Mouse (Mus musculus) hindbrain, embryonic 14.5 days (tissue): ENCODE measurements at regions not wholly inside any gene's neighbourhood (a gene's known extent, or its start where the extent isn't known, plus 50 kb on each side); places are given as distances from the start of the nearest gene placed in this dataset.

Experiments used
- ATAC-seq: fragments of 200-750 bp; cut with Nextera tagmentation; 2 replicates; pipeline ENCODE4 v1.8.0; 2017; ENCODE audit warnings: moderate number of reproducible peaks, mild to moderate bottlenecking, moderate TSS enrichment, moderate library complexity; ENCODE audit not compliant: low FRiP score
- DNase-seq: peaks from one replicate; pipeline ENCODE4 v3.0.0-alpha.2; 2015; ENCODE audit warnings: low spot score
- H3K27ac ChIP-seq: fragments of 300-500 bp; sonication (generic); 2 replicates; pipeline ENCODE4 v1.5.1; 2014; ENCODE audit warnings: mild to moderate bottlenecking, moderate library complexity
- H3K27me3 ChIP-seq: fragments of 300-500 bp; sonication (generic); 2 replicates; pipeline ENCODE4 v1.6.1; 2014; ENCODE audit warnings: mild to moderate bottlenecking, low read length, mixed read lengths; ENCODE audit not compliant: control insufficient read depth, insufficient read depth
- H3K36me3 ChIP-seq: fragments of 300-500 bp; sonication (generic); replicated peaks from 2 replicates; pipeline ENCODE4 v1.6.1; 2014; ENCODE audit not compliant: control insufficient read depth, insufficient read depth
- H3K4me1 ChIP-seq: fragments of 300-500 bp; sonication (generic); replicated peaks from 2 replicates; pipeline ENCODE4 v1.6.1; 2014; ENCODE audit warnings: antibody characterized with exemption, low read length, mixed read lengths; ENCODE audit not compliant: control insufficient read depth, insufficient read depth
- H3K4me2 ChIP-seq: fragments of 300-500 bp; sonication (generic); replicated peaks from 2 replicates; pipeline ENCODE4 v1.6.1; 2014; ENCODE audit warnings: mild to moderate bottlenecking, moderate library complexity
- H3K4me3 ChIP-seq: fragments of 300-500 bp; sonication (generic); replicated peaks from 2 replicates; pipeline ENCODE4 v1.5.1; 2014; ENCODE audit warnings: mild to moderate bottlenecking, low read length
- H3K9ac ChIP-seq: fragments of 300-500 bp; sonication (generic); 2 replicates; pipeline ENCODE4 v1.6.1; 2014
- H3K9me3 ChIP-seq: fragments of 300-500 bp; sonication (generic); 2 replicates; pipeline ENCODE4 v1.6.1; 2016; ENCODE audit warnings: low read length; ENCODE audit not compliant: control insufficient read depth
- WGBS: fragments of 180-500 bp; shearing (Covaris S2); extraction: QIAGEN DNeasy Blood & Tissue Kit; methylation state at CpG from one replicate; pipeline ENCODE4 v1.1.7; 2014; 5-methylcytosine and 5-hydroxymethylcytosine counted together

DNA sequence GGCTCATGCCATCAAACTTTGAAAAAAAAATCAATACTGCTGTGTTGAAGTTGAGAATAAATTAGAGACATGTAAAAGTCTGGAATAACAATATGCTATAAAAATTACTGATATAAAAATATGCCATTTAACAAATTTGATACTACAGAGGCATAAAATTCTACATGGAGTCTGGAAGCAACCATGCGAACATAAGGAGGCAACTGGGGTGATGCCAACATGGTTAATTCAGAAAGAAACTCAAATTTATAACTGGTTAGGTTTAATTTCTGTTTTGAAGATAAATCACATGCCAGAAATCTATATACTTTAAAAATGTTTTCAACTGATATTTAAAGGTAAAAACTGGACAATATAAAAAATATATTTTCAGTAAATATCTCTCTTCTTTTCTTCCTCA, 111.4 kb upstream of the Nr4a3 start:
- ATAC-seq (no peak), DNase-seq (no peak)
- Histone ChIP-seq H3K27ac (no peak overlapping the region), H3K9me3 (no peaks in the 10 kb centered on the region), H3K27me3 (no peaks in the 10 kb centered on the region), H3K36me3 (no peaks in the 10 kb centered on the region), H3K4me2 (no peak overlapping the region), H3K4me3 (no peak overlapping the region), H3K9ac (no peak overlapping the region), H3K4me1 (no peaks in the 10 kb centered on the region)
- 95% methylated on average over 1 of the region's 1 CpGs for WGBS

DNA sequence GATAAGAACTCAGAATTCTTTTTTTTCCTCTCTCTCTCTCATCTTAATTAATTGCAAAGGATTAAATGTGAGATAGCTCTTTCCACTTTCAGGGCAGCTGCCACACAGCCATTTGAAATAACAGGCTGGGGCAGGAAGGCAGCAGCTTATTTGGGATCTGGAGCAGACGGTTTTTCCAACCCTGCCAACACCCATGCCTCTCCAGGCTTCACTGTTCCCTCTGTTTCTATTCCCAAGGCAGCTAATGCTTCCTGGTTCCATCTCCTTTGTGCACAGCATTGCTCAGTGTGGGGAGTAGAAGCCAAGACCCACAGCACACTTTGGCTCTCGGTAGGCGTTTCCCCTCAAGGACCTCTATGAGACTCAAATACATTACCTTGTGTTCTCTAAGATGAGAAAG, 109.4 kb upstream of the Nr4a3 start:
- Histone ChIP-seq H3K4me1 (no peaks in the 10 kb centered on the region), H3K4me2 (no peak overlapping the region), H3K9me3 (no peaks in the 10 kb centered on the region), H3K27me3 (no peaks in the 10 kb centered on the region), H3K27ac (no peak overlapping the region), H3K36me3 (no peaks in the 10 kb centered on the region), H3K9ac (no peak overlapping the region), H3K4me3 (no peak overlapping the region)
- ATAC-seq (no peak), DNase-seq (no peak)
- WGBS = 95% methylated on average over 3 of the region's 3 CpGs

DNA sequence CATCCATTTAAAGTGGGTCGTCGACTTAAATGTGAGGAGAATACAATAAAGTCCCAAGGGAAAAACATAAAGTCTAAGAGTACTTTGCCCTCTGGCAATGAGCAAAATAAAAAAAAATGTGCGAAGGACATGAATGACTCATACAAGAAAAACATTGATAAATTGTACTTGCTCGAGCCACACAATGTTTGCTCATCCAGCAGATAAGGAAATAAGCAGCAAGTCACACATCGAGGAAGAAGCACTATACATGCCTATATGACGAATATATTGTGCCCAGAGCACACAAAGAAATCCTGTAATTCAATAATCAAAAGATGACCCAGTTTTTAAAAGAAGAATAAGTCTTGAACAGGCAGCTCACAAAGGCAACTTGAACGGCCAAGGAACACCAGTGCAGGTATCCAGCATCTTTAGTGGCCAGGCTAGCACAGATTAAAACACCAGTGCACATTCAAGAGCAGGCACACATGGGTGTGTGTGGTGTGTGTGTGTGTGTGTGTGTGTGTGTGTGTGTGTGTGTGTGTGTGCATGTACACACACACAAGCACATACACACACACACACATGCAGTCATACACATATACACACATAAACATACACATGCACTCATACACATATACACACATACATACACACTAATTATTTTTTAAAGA, 108.4 kb upstream of the Nr4a3 start:
- ATAC-seq (no peak), DNase-seq (no peak)
- H3K4me3 ChIP-seq = no peak overlapping the region
- H3K9me3 ChIP-seq = no peaks in the 10 kb centered on the region
- no peak overlapping the region for H3K27ac ChIP-seq
- no peaks in the 10 kb centered on the region for H3K4me1 ChIP-seq
- no peaks in the 10 kb centered on the region for H3K36me3 ChIP-seq
- WGBS = 88% methylated on average over 7 of the region's 7 CpGs
- H3K4me2 ChIP-seq = no peak overlapping the region
- H3K9ac ChIP-seq = no peak overlapping the region
- no peaks in the 10 kb centered on the region for H3K27me3 ChIP-seq

DNA sequence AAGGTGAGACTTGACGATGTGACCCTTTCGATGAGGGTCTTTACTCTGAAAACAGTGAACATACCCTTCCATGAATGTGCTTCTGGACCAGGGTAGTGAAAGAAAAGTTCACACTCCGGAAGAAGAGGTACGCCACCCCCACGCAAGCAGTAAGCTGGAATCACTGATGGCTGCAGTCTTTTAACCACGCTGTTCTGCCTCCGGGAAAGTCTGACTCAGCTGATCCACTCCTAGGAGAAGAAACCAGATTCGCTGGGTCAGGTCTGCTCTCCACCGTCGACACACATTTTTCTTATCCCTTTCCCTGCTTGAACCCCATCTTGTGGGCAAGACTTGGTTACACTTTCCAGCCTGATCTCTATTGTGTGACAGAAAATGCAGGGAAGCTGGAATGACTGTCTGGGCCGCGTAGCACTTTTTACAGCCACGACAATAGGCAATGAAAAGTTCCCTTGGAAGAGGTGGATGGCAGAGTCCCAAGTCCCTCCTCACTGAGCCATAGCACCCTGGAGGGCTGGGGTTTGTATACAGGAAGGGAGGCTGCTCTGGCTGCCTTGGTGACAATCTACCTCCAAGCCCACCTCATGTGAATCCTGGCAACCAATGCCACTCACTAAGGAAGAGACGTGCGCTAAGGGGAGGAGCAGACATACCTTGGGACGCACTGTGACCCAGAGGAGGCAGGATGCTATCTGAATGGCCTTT, 96.9 kb upstream of the Nr4a3 start:
- H3K9ac ChIP-seq = no peak overlapping the region

DNA sequence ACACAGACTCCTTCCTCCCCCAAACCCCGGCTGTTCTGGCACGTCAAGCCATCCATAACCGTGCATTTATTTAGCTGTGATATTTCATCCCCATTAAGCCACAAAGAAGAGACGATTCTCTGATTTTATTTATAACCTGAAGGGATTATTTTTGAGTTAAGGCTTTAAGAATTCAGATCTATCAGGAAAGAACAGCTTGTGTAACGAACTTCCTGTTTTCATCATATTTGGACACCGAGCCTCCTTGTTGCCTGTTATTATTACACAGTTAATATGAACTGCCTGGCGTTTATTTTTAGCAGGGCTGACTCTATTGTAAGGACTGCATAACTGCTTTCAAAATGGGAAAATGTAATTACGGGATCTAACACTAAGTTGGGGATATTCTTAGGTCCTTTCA, 96.2 kb upstream of the Nr4a3 start:
- no peak overlapping the region for H3K4me3 ChIP-seq
- H3K4me2 ChIP-seq = no peak overlapping the region
- ATAC-seq (no peak), DNase-seq (no peak)
- H3K4me1 ChIP-seq = peaks cover 7% of the 10 kb centered on the region; the same call in 1 of the 2 replicates
- H3K36me3 ChIP-seq = no peaks in the 10 kb centered on the region
- 63% methylated on average over 8 of the region's 8 CpGs for WGBS
- H3K9ac ChIP-seq = no peak overlapping the region
- H3K27me3 ChIP-seq = no peaks in the 10 kb centered on the region
- H3K9me3 ChIP-seq = no peaks in the 10 kb centered on the region
- H3K27ac ChIP-seq = no peak overlapping the region

More for the DNA sequence above, 96.9 kb upstream of the Nr4a3 start:
- H3K9me3 ChIP-seq = no peaks in the 10 kb centered on the region
- H3K27me3 ChIP-seq = no peaks in the 10 kb centered on the region
- 58% methylated on average over 16 of the region's 16 CpGs for WGBS
- H3K27ac ChIP-seq = no peak overlapping the region
- no peak; the same call in 1 of the 2 replicates for ATAC-seq
- no peak overlapping the region; the same call in 1 of the 2 replicates for H3K4me2 ChIP-seq
- no peaks in the 10 kb centered on the region for H3K36me3 ChIP-seq
- H3K4me3 ChIP-seq = no peak overlapping the region
- DNase-seq = no peak
- peaks cover 7% of the 10 kb centered on the region; the same call in 1 of the 2 replicates for H3K4me1 ChIP-seq

DNA sequence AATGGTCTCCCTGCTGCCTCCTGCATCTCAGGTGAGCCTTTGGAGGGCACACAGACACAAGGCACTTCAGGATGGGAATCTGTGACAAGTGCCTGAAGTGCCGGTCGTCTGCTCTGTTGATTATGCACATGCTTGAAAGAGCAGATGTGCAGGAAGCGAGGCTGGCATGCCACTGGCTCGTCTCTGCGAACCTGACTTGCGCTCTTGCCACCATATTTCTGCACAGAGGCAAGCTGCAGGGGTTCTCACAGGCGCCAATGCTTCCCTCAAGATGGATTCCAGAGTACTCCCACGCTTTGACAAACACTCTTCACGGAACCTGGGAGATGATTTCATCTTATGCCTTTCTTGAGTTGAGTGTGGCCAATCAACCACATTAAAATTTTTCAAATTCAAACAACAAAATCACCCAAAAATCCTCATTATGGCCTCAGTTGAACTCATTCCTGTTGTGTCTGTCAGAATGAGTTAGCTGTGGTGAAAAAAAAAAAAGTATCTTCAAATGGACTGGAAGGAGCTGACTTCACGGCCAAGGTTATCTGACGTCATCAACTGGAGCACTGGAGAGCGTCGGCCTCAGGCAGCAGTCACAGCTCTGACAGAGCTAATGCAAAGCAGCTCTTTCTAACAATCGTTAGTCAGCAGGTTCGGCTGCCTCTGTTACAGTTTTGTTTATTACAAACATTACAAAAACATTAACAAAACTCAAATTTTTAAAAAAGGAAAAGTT, 90.2 kb upstream of the Nr4a3 start:
- ATAC-seq (no peak), DNase-seq (no peak)
- 78% methylated on average over 15 of the region's 15 CpGs for WGBS
- Histone ChIP-seq H3K27ac (no peak overlapping the region), H3K4me1 (no peaks in the 10 kb centered on the region), H3K9ac (no peak overlapping the region), H3K4me3 (no peak overlapping the region), H3K36me3 (no peaks in the 10 kb centered on the region), H3K9me3 (no peaks in the 10 kb centered on the region), H3K27me3 (no peaks in the 10 kb centered on the region), H3K4me2 (no peak overlapping the region)

DNA sequence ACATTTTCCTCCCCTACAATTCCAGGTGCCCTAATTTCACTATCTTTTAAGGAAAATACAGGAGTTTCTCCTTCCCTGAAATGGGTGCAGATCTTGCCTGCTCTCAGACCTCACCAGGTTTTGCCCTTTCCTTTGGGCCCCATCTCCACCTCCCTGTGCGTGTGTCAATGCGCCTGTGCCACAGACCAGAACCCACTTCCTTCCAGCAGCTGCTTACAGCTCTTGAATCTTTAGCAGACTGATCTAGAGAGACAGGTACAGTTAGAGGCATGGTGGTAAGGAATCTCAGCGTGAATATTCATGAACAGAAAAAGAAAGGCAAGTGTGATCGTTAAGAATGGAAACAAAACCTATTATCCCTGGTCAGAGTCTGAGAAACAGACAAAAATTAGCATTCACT, 80.3 kb upstream of the Nr4a3 start:
- ATAC-seq = no peak

DNA sequence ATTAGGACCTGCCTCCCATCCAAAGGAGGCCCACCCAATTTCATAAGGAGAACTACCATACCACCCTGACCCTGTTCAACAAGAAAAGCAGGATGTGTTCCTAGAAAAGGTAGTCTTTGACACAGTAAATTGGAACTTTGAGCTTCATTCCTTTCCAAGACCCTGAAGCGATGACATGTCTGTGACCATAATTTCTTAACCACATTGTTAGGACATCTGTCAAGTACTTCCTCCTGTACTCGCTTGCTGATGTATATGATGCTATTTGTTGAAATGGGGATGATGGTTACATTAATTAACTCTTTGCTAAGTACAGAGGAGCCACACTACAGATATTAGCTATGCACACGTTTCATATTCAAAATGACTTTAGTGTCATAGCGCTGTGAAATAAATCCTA, 73.1 kb upstream of the Nr4a3 start:
- H3K9me3 ChIP-seq = no peaks in the 10 kb centered on the region
- no peaks in the 10 kb centered on the region for H3K36me3 ChIP-seq
- H3K27ac ChIP-seq = no peak overlapping the region
- DNase-seq (no peak), ATAC-seq (no peak)
- H3K27me3 ChIP-seq = no peaks in the 10 kb centered on the region
- no peaks in the 10 kb centered on the region for H3K4me1 ChIP-seq
- no peak overlapping the region for H3K4me2 ChIP-seq
- H3K9ac ChIP-seq = no peak overlapping the region
- 93% methylated on average over 4 of the region's 4 CpGs for WGBS
- H3K4me3 ChIP-seq = no peak overlapping the region

More for the DNA sequence above, 80.3 kb upstream of the Nr4a3 start:
- H3K4me1 ChIP-seq = no peaks in the 10 kb centered on the region
- H3K36me3 ChIP-seq = no peaks in the 10 kb centered on the region
- H3K27ac ChIP-seq = no peak overlapping the region
- no peak for DNase-seq
- no peaks in the 10 kb centered on the region for H3K27me3 ChIP-seq
- H3K9ac ChIP-seq = no peak overlapping the region
- 71% methylated on average over 4 of the region's 4 CpGs for WGBS
- H3K9me3 ChIP-seq = no peaks in the 10 kb centered on the region
- H3K4me3 ChIP-seq = no peak overlapping the region
- no peak overlapping the region for H3K4me2 ChIP-seq

DNA sequence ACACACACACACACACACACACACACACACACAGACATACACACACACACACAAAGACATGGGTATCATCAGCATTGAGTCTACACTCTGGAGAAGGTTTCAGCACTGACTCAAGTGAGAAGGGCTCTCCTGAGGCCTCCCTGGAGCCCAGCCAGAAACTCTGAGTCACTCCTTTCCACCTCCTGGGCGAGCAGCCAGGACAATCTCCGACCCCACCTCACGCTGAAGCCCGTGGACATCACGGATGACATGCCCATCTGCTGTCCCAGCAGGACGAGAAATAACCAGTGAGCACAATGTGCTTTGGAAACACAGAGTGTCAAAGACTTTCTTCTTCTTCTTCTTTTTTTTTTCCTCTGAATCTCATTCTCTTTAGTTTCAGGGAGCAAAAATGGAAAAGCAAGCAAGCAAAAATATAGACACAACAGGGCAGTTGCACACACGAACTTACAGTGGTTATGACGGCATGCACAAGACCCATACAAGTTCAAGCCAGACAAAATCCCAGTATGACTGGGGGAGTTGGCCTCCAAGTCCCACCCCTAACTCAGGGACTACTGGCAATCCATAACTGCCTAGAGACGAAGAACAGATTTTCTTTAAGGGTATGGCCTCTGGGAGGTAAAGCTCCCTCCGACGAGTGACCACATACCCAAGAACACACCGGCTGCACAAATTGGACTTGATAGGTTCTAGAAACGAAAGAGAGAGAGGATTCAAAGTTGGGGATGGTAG, 65.2 kb upstream of the Nr4a3 start:
- Histone ChIP-seq H3K9me3 (no peaks in the 10 kb centered on the region), H3K4me3 (no peak overlapping the region), H3K27me3 (no peaks in the 10 kb centered on the region), H3K9ac (no peak overlapping the region), H3K4me2 (no peak overlapping the region), H3K4me1 (no peaks in the 10 kb centered on the region), H3K27ac (no peak overlapping the region), H3K36me3 (no peaks in the 10 kb centered on the region)
- peak; percentile 62 for DNase-seq
- ATAC-seq = no peak
- WGBS = 68% methylated on average over 13 of the region's 13 CpGs
